Mouse (Mus musculus) MEL (cell line): Measurements from ENCODE around the gene Cxcr5. TPM values are rescaled to one million over a fixed set of nuclear protein-coding genes. Genes with fewer than 3 reads are reported as not detected.

Experiments used
- DNase-seq: peaks from one replicate; pipeline ENCODE4 v3.0.0; 2011; ENCODE audit warnings: low read depth, low spot score
- H3K27ac ChIP-seq: 2 replicates; pipeline ENCODE4 v1.5.1; 2012; ENCODE audit warnings: low read depth, mild to moderate bottlenecking, control low read depth, low read length, moderate library complexity; ENCODE audit not compliant: control insufficient read depth
- H3K27me3 ChIP-seq, 2 experiments: fragments of 150-350 bp in 1 of 2; sonication (generic) in 1 of 2; 2 replicates each; pipeline ENCODE4 v1.6.1; 2012; ENCODE audit warnings: low read length in 2 of 2, mild to moderate bottlenecking in 2 of 2, improper control_type of control experiment in 1 of 2, moderate library complexity in 1 of 2; ENCODE audit not compliant: insufficient read depth in 2 of 2, control insufficient read depth in 1 of 2
- H3K36me3 ChIP-seq, 2 experiments: 2 replicates each; pipeline ENCODE4 v1.6.1; 2012 to 2014; ENCODE audit warnings: low read length in 2 of 2, improper control_type of control experiment in 1 of 2, inconsistent platforms in 1 of 2, mild to moderate bottlenecking in 1 of 2; ENCODE audit not compliant: insufficient read depth in 2 of 2, control insufficient read depth in 1 of 2
- H3K4me1 ChIP-seq, 2 experiments: fragments of 150-350 bp in 1 of 2; sonication (generic) in 1 of 2; 2 replicates each; pipeline ENCODE4 v1.6.1; 2012; ENCODE audit warnings: low read length in 2 of 2, improper control_type of control experiment in 1 of 2, mild to moderate bottlenecking in 1 of 2; ENCODE audit not compliant: insufficient read depth in 2 of 2, control insufficient read depth in 1 of 2
- H3K4me3 ChIP-seq, 2 experiments: fragments of 150-350 bp in 1 of 2; sonication (generic) in 1 of 2; 2 replicates each; pipeline ENCODE4 v1.5.1; 2012; ENCODE audit warnings: low read depth in 2 of 2, low read length in 2 of 2, mild to moderate bottlenecking in 2 of 2, moderate library complexity in 2 of 2, control low read depth in 1 of 2, improper control_type of control experiment in 1 of 2; ENCODE audit not compliant: control insufficient read depth in 1 of 2, insufficient read depth in 1 of 2
- H3K79me2 ChIP-seq: 2 replicates; pipeline ENCODE4 v1.6.1; 2012; ENCODE audit warnings: mild to moderate bottlenecking, low read length, moderate library complexity; ENCODE audit not compliant: control insufficient read depth, poor library complexity, insufficient read depth
- H3K9ac ChIP-seq: 2 replicates; pipeline ENCODE4 v1.6.1; 2012; ENCODE audit warnings: low read depth, mild to moderate bottlenecking, control low read depth, low read length, moderate library complexity; ENCODE audit not compliant: control insufficient read depth, poor library complexity, severe bottlenecking
- H3K9me3 ChIP-seq: fragments of 150-350 bp; sonication (generic); replicated peaks from 2 replicates; pipeline ENCODE4 v1.6.1; 2012; ENCODE audit warnings: mild to moderate bottlenecking, low read length, improper control_type of control experiment, moderate library complexity; ENCODE audit not compliant: insufficient read depth
- BHLHE40 ChIP-seq: IDR thresholded peaks from 2 replicates; pipeline ENCODE4 v1.6.1; 2012; ENCODE audit warnings: low read depth, mild to moderate bottlenecking, inconsistent platforms, low read length, improper control_type of control experiment, borderline replicate concordance
- CHD1 ChIP-seq: IDR thresholded peaks from 2 replicates; pipeline ENCODE4 v1.6.1; 2012; ENCODE audit warnings: low read depth, mild to moderate bottlenecking, inconsistent platforms, low read length, improper control_type of control experiment
- CHD2 ChIP-seq: IDR thresholded peaks from 2 replicates; pipeline ENCODE4 v1.6.1; 2011; ENCODE audit warnings: low read length, improper control_type of control experiment
- CTCF ChIP-seq, 3 experiments: IDR thresholded peaks in 2 of 3; conservative IDR thresholded peaks in 1 of 3; 2 replicates each; pipeline ENCODE4 v1.5.1; 2011 to 2012; ENCODE audit warnings: low read length in 3 of 3, low read depth in 2 of 3, mild to moderate bottlenecking in 2 of 3, improper control_type of control experiment in 1 of 3, inconsistent platforms in 1 of 3, mixed read lengths in 1 of 3, moderate library complexity in 1 of 3; ENCODE audit not compliant: control insufficient read depth in 1 of 3, insufficient read depth in 1 of 3, poor library complexity in 1 of 3, severe bottlenecking in 1 of 3
- E2F4 ChIP-seq: IDR thresholded peaks from 2 replicates; pipeline ENCODE4 v1.6.1; 2011; ENCODE audit warnings: low read depth, low read length, improper control_type of control experiment, borderline replicate concordance
- ELF1 ChIP-seq: IDR thresholded peaks from 2 replicates; pipeline ENCODE4 v1.6.1; 2014; ENCODE audit warnings: low read depth, mild to moderate bottlenecking, inconsistent platforms, low read length, improper control_type of control experiment, moderate library complexity
- EP300 ChIP-seq, 2 experiments: IDR thresholded peaks; 2 replicates each; pipeline ENCODE4 v1.6.1; 2011; ENCODE audit warnings: improper control_type of control experiment in 2 of 2, low read length in 2 of 2, low read depth in 1 of 2, mild to moderate bottlenecking in 1 of 2
- ETS1 ChIP-seq: IDR thresholded peaks from 2 replicates; pipeline ENCODE4 v1.6.1; 2012; ENCODE audit warnings: low read depth, mild to moderate bottlenecking, inconsistent platforms, low read length, improper control_type of control experiment, moderate library complexity
- GABPA ChIP-seq: IDR thresholded peaks from 2 replicates; pipeline ENCODE4 v1.6.1; 2012; ENCODE audit warnings: low read depth, mild to moderate bottlenecking, inconsistent platforms, low read length, improper control_type of control experiment, moderate library complexity
- GATA1 ChIP-seq: IDR thresholded peaks from 2 replicates; pipeline ENCODE4 v1.6.1; 2011; ENCODE audit warnings: low read depth, low read length, improper control_type of control experiment
- HCFC1 ChIP-seq: IDR thresholded peaks from 2 replicates; pipeline ENCODE4 v1.6.1; 2012; ENCODE audit warnings: low read depth, mild to moderate bottlenecking, inconsistent platforms, low read length, improper control_type of control experiment, moderate library complexity
- JUND ChIP-seq: IDR thresholded peaks from 2 replicates; pipeline ENCODE4 v1.6.1; 2011; ENCODE audit warnings: low read depth, mild to moderate bottlenecking, improper control_type of control experiment, low read length
- KAT2A ChIP-seq: conservative IDR thresholded peaks from 2 replicates; pipeline ENCODE4 v1.6.1; 2012; ENCODE audit warnings: low read depth, low read length, improper control_type of control experiment, inconsistent platforms
- MAFK ChIP-seq: IDR thresholded peaks from 2 replicates; pipeline ENCODE4 v1.6.1; 2011; ENCODE audit warnings: low read depth, mild to moderate bottlenecking, low read length, improper control_type of control experiment, borderline replicate concordance
- MAX ChIP-seq: IDR thresholded peaks from 2 replicates; pipeline ENCODE4 v1.6.1; 2011; ENCODE audit warnings: low read length, improper control_type of control experiment
- MEF2A ChIP-seq: IDR thresholded peaks from 2 replicates; pipeline ENCODE4 v1.6.1; 2014; ENCODE audit warnings: low read depth, mild to moderate bottlenecking, inconsistent platforms, low read length, improper control_type of control experiment; ENCODE audit not compliant: poor library complexity, insufficient replicate concordance, severe bottlenecking; ENCODE audit errors: extremely low read depth
- MXI1 ChIP-seq: IDR thresholded peaks from 2 replicates; pipeline ENCODE4 v1.6.1; 2011; ENCODE audit warnings: mild to moderate bottlenecking, low read depth, low read length, improper control_type of control experiment
- MYC ChIP-seq: IDR thresholded peaks from 2 replicates; pipeline ENCODE4 v1.6.1; 2011; ENCODE audit warnings: low read depth, mild to moderate bottlenecking, low read length, improper control_type of control experiment, moderate library complexity
- NRF1 ChIP-seq: IDR thresholded peaks from 2 replicates; pipeline ENCODE4 v1.6.1; 2014; ENCODE audit warnings: low read depth, mild to moderate bottlenecking, inconsistent platforms, low read length, improper control_type of control experiment, moderate library complexity; ENCODE audit not compliant: poor library complexity, insufficient read depth, severe bottlenecking
- POLR2A ChIP-seq, 2 experiments: IDR thresholded peaks; 2 replicates each; pipeline ENCODE4 v1.6.1; 2011 to 2012; ENCODE audit warnings: low read length in 2 of 2, mild to moderate bottlenecking in 2 of 2, control low read depth in 1 of 2, improper control_type of control experiment in 1 of 2, low read depth in 1 of 2, moderate library complexity in 1 of 2; ENCODE audit not compliant: control insufficient read depth in 1 of 2, insufficient read depth in 1 of 2, poor library complexity in 1 of 2
- POLR2AphosphoS2 ChIP-seq: IDR thresholded peaks from 2 replicates; pipeline ENCODE4 v1.6.1; 2011; ENCODE audit warnings: low read length, improper control_type of control experiment
- POLR2AphosphoS5 ChIP-seq: IDR thresholded peaks from 2 replicates; pipeline ENCODE4 v1.6.1; 2012; ENCODE audit warnings: low read depth, borderline replicate concordance, mild to moderate bottlenecking, inconsistent platforms, low read length, moderate library complexity, mixed read lengths
- RAD21 ChIP-seq: IDR thresholded peaks from 2 replicates; pipeline ENCODE4 v1.6.1; 2011; ENCODE audit warnings: mild to moderate bottlenecking, low read depth, low read length, improper control_type of control experiment
- RCOR1 ChIP-seq: IDR thresholded peaks from 2 replicates; pipeline ENCODE4 v1.6.1; 2012; ENCODE audit warnings: low read depth, mild to moderate bottlenecking, inconsistent platforms, low read length, improper control_type of control experiment
- SIN3A ChIP-seq: IDR thresholded peaks from 2 replicates; pipeline ENCODE4 v1.6.1; 2012; ENCODE audit warnings: low read length, improper control_type of control experiment, inconsistent platforms
- SMC3 ChIP-seq: IDR thresholded peaks from 2 replicates; pipeline ENCODE4 v1.6.1; 2011; ENCODE audit warnings: low read depth, low read length, improper control_type of control experiment
- TAL1 ChIP-seq: IDR thresholded peaks from 2 replicates; pipeline ENCODE4 v1.6.1; 2012; ENCODE audit warnings: mild to moderate bottlenecking, inconsistent platforms, low read length, moderate library complexity, mixed read lengths
- TBP ChIP-seq: IDR thresholded peaks from 2 replicates; pipeline ENCODE4 v1.8.0; 2011; ENCODE audit warnings: low read depth, low read length, improper control_type of control experiment
- TCF12 ChIP-seq: IDR thresholded peaks from 2 replicates; pipeline ENCODE4 v1.6.1; 2014; ENCODE audit warnings: low read depth, mild to moderate bottlenecking, inconsistent platforms, low read length, improper control_type of control experiment, moderate library complexity
- UBTF ChIP-seq: IDR thresholded peaks from 2 replicates; pipeline ENCODE4 v1.6.1; 2012; ENCODE audit warnings: low read depth, mild to moderate bottlenecking, inconsistent platforms, low read length, improper control_type of control experiment, moderate library complexity, borderline replicate concordance; ENCODE audit not compliant: insufficient read depth
- USF1 ChIP-seq: IDR thresholded peaks from 2 replicates; pipeline ENCODE4 v1.6.1; 2014; ENCODE audit warnings: low read depth, mild to moderate bottlenecking, inconsistent platforms, low read length, improper control_type of control experiment, moderate library complexity
- USF2 ChIP-seq, 2 experiments: IDR thresholded peaks; 2 replicates each; pipeline ENCODE4 v1.6.1; 2011 to 2012; ENCODE audit warnings: improper control_type of control experiment in 2 of 2, low read length in 2 of 2, borderline replicate concordance in 1 of 2, inconsistent platforms in 1 of 2, low read depth in 1 of 2, mild to moderate bottlenecking in 1 of 2; ENCODE audit not compliant: insufficient read depth in 1 of 2
- ZC3H11A ChIP-seq: IDR thresholded peaks from 2 replicates; pipeline ENCODE4 v1.6.1; 2012; ENCODE audit warnings: low read depth, mild to moderate bottlenecking, inconsistent platforms, low read length, improper control_type of control experiment
- ZKSCAN1 ChIP-seq: IDR thresholded peaks from 2 replicates; pipeline ENCODE4 v1.6.1; 2012; ENCODE audit warnings: low read depth, mild to moderate bottlenecking, inconsistent platforms, low read length, improper control_type of control experiment, moderate library complexity
- ZMIZ1 ChIP-seq: IDR thresholded peaks from 2 replicates; pipeline ENCODE4 v1.6.1; 2012; ENCODE audit warnings: low read depth, mild to moderate bottlenecking, inconsistent platforms, low read length, improper control_type of control experiment, moderate library complexity
- polyA plus RNA-seq, 2 experiments: library from polyadenylated mRNA; stranded (reverse) in 1 of 2; unstranded in 1 of 2; fragments of >175 nt in 1 of 2; fragments of >200 nt in 1 of 2; gene quantifications; 2 replicates each; pipeline versions ENCODE4 v1.2.1 to v1.2.4; 2012; ENCODE audit warnings: low replicate concordance in 2 of 2, low read depth in 1 of 2; ENCODE audit not compliant: insufficient read length in 2 of 2, insufficient read depth in 1 of 2, missing spikeins in 1 of 2
- total RNA-seq: library from RNA; depleted of rRNA; stranded (reverse); fragments of 300-350 nt; gene quantifications from 2 replicates; pipeline ENCODE4 v1.2.3, GENCODE M21; 2012

The Cxcr5 gene
- total and polyA plus RNA-seq, 3 experiments = 0.18 TPM; not detected in 2

- Histone ChIP-seq H3K9ac (peak overlapping the region; percentile 72), H3K4me3 (peak overlapping the region; percentile 66 to 88), H3K79me2 (peaks cover 4% of the 10 kb centered on the region; the same call in 1 of the 2 replicates), H3K9me3 (no peaks in the 10 kb centered on the region), H3K4me1 (peaks cover 2 to 3% of the 10 kb centered on the region in 2 experiments; a peak in 1 of 4 replicates), H3K27ac (no peak overlapping the region; the same call in 1 of the 2 replicates), H3K36me3 (no peaks in the 10 kb centered on the region), H3K27me3 (no peaks in the 10 kb centered on the region)
- DNase-seq = peak; percentile 92
- TF ChIP-seq SIN3A (peak; percentile 89), MAX (no peak; the same call in 1 of the 2 replicates), RCOR1 (no peak), USF2 (IDR thresholded peaks at IDR 0.05; ENCODE audit: borderline replicate concordance in 1 of 2, insufficient read depth in 1 of 2, low read depth in 1 of 2, low read length in 2 of 2) (no peak), USF1 (no peak), POLR2AphosphoS5 (no peak), MEF2A (no peak), ZC3H11A (0 out of 2 replicates have a peak, but pooled peaks have one; percentile 30), BHLHE40 (no peak), EP300 (IDR thresholded peaks at IDR 0.05; ENCODE audit: low read depth in 1 of 2, low read length in 2 of 2) (no peak), ZMIZ1 (no peak), ELF1 (peak; percentile 41; the same call in 1 of the 2 replicates), NRF1 (no peak), KAT2A (no peak), TBP (no peak), SMC3 (peak; percentile 73), CTCF (IDR thresholded peaks at IDR 0.05 in 2 of 3, conservative IDR thresholded peaks at IDR 0.05 in 1 of 3; ENCODE audit: control insufficient read depth in 1 of 3, insufficient read depth in 1 of 3, low read depth in 2 of 3, low read length in 3 of 3, poor library complexity in 1 of 3, severe bottlenecking in 1 of 3) (peak; percentile 83 to 94 (median 90)), POLR2AphosphoS2 (no peak), ETS1 (no peak), GABPA (no peak), GATA1 (no peak), MYC (0 out of 2 replicates have a peak, but pooled peaks have one; percentile 40), E2F4 (no peak), MXI1 (peak; percentile 44; the same call in 1 of the 2 replicates), ZKSCAN1 (no peak), RAD21 (peak; percentile 51), HCFC1 (peak; percentile 55; the same call in 1 of the 2 replicates), CHD2 (peak; percentile 38; the same call in 1 of the 2 replicates), JUND (no peak), UBTF (no peak), POLR2A (IDR thresholded peaks at IDR 0.05; ENCODE audit: control insufficient read depth in 1 of 2, insufficient read depth in 1 of 2, low read depth in 1 of 2, low read length in 2 of 2, poor library complexity in 1 of 2) (peak in 1 of 2 experiments; percentile 27; a peak in 1 of 4 replicates), TAL1 (no peak), TCF12 (no peak), CHD1 (no peak), MAFK (no peak)
These were observed 81.8 kb downstream of the Cxcr5 start for GRCm38 (mm10) chr9:44479628-44480428.
